Mouse (Mus musculus): ENCODE measurements around the gene 2010111I01Rik. TPM values are rescaled to one million over a fixed set of nuclear protein-coding genes. Genes with fewer than 3 reads are reported as not detected.

The 2010111I01Rik gene
- polyA plus RNA-seq, 1 experiment from 2014 or later, result 146 TPM

DNA sequence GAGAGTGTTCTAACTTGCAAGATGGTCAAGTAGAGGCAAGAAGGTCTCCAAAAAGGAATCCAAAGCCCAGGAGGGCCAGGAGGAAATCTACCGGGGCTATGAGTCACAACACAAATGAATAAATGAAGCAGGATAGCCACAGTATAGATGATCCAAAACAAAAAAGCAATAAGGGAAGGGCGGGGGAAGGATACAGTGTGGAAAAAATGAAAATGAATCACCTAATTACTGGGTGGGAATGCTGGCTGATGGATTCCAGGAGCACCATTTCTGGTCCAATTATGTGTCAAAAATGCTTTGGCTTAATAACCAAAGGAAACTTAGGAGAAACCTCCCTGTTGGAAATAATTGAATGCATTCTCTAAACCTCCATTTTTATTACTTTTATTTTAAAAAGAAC, 155.6 kb downstream of the 2010111I01Rik start:
- H3K27me3 ChIP-seq (ENCODE audit: insufficient read depth, low read length), result no peaks in the 10 kb centered on the region
- WGBS, result 73% methylated on average over 2 of the region's 2 CpGs
- H3K36me3 ChIP-seq (ENCODE audit: insufficient read depth, low read length), result no peaks in the 10 kb centered on the region
- H3K9me3 ChIP-seq (replicated peaks; ENCODE audit: low read length), result no peaks in the 10 kb centered on the region
- H3K4me1 ChIP-seq (replicated peaks; ENCODE audit: insufficient read depth, low read length), result no peaks in the 10 kb centered on the region
- ATAC-seq (replicated peaks; ENCODE audit: low FRiP score, low read depth), result no peak
- DNase-seq (ENCODE audit: low spot score), result no peak
- no peak overlapping the region for H3K9ac ChIP-seq (ENCODE audit: low read depth, low read length)
- no peak overlapping the region for H3K4me2 ChIP-seq (ENCODE audit: low read length)
- no peak overlapping the region for H3K4me3 ChIP-seq (replicated peaks; ENCODE audit: low read depth, low read length)
- H3K27ac ChIP-seq, result no peak overlapping the region
- no peak for TF ChIP-seq CTCF (IDR thresholded peaks at IDR 0.05; ENCODE audit: low read depth)

GRCm38 (mm10) chr13:63121747-63122146, 157.1 kb downstream of the 2010111I01Rik start:
- Histone ChIP-seq H3K9ac (ENCODE audit: low read depth, low read length) (no peak overlapping the region), H3K9me3 (replicated peaks; ENCODE audit: low read length) (no peaks in the 10 kb centered on the region), H3K4me2 (ENCODE audit: low read length) (no peak overlapping the region), H3K4me1 (replicated peaks; ENCODE audit: insufficient read depth, low read length) (no peaks in the 10 kb centered on the region), H3K27ac (no peak overlapping the region), H3K4me3 (replicated peaks; ENCODE audit: low read depth, low read length) (no peak overlapping the region), H3K36me3 (ENCODE audit: insufficient read depth, low read length) (no peaks in the 10 kb centered on the region), H3K27me3 (ENCODE audit: insufficient read depth, low read length) (no peaks in the 10 kb centered on the region)
- 70% methylated on average over 4 of the region's 4 CpGs for WGBS
- DNase-seq (ENCODE audit: low spot score) (no peak), ATAC-seq (replicated peaks; ENCODE audit: low FRiP score, low read depth) (no peak)
- TF ChIP-seq CTCF (IDR thresholded peaks at IDR 0.05; ENCODE audit: low read depth), result no peak

- Histone ChIP-seq H3K27me3 (ENCODE audit: insufficient read depth, low read length) (no peaks in the 10 kb centered on the region), H3K36me3 (ENCODE audit: insufficient read depth, low read length) (no peaks in the 10 kb centered on the region), H3K27ac (no peak overlapping the region), H3K9ac (ENCODE audit: low read depth, low read length) (no peak overlapping the region), H3K4me2 (ENCODE audit: low read length) (no peak overlapping the region), H3K4me3 (replicated peaks; ENCODE audit: low read depth, low read length) (no peak overlapping the region), H3K4me1 (replicated peaks; ENCODE audit: insufficient read depth, low read length) (no peaks in the 10 kb centered on the region), H3K9me3 (replicated peaks; ENCODE audit: low read length) (peaks cover 6% of the 10 kb centered on the region)
- TF ChIP-seq CTCF (IDR thresholded peaks at IDR 0.05; ENCODE audit: low read depth), result no peak
- 48% methylated on average over 3 of the region's 3 CpGs for WGBS
- ATAC-seq (replicated peaks; ENCODE audit: low FRiP score, low read depth), result no peak
- DNase-seq (ENCODE audit: low spot score), result no peak
Observed at GRCm38 (mm10) chr13:63126206-63126605, 161.5 kb downstream of the 2010111I01Rik start.

- Histone ChIP-seq H3K4me2 (ENCODE audit: low read length) (no peak overlapping the region), H3K9ac (ENCODE audit: low read depth, low read length) (no peak overlapping the region), H3K27ac (no peak overlapping the region), H3K27me3 (ENCODE audit: insufficient read depth, low read length) (no peaks in the 10 kb centered on the region), H3K4me3 (replicated peaks; ENCODE audit: low read depth, low read length) (no peak overlapping the region), H3K4me1 (replicated peaks; ENCODE audit: insufficient read depth, low read length) (no peaks in the 10 kb centered on the region), H3K36me3 (ENCODE audit: insufficient read depth, low read length) (no peaks in the 10 kb centered on the region), H3K9me3 (replicated peaks; ENCODE audit: low read length) (peaks cover 6% of the 10 kb centered on the region)
- no peak for DNase-seq (ENCODE audit: low spot score)
- no peak for TF ChIP-seq CTCF (IDR thresholded peaks at IDR 0.05; ENCODE audit: low read depth)
- ATAC-seq (replicated peaks; ENCODE audit: low FRiP score, low read depth), result no peak
- WGBS, result 88% methylated on average over 1 of the region's 1 CpGs
Observed at GRCm38 (mm10) chr13:63127516-63127915, 162.8 kb downstream of the 2010111I01Rik start.

- H3K4me2 ChIP-seq (ENCODE audit: low read length), result no peak overlapping the region
- no peak for ATAC-seq (replicated peaks; ENCODE audit: low FRiP score, low read depth)
- no peaks in the 10 kb centered on the region for H3K36me3 ChIP-seq (ENCODE audit: insufficient read depth, low read length)
- H3K27me3 ChIP-seq (ENCODE audit: insufficient read depth, low read length), result no peaks in the 10 kb centered on the region
- no peak overlapping the region for H3K9ac ChIP-seq (ENCODE audit: low read depth, low read length)
- 67% methylated on average over 5 of the region's 5 CpGs for WGBS
- no peaks in the 10 kb centered on the region for H3K9me3 ChIP-seq (replicated peaks; ENCODE audit: low read length)
- H3K4me3 ChIP-seq (replicated peaks; ENCODE audit: low read depth, low read length), result no peak overlapping the region
- H3K4me1 ChIP-seq (replicated peaks; ENCODE audit: insufficient read depth, low read length), result no peaks in the 10 kb centered on the region
- H3K27ac ChIP-seq, result no peak overlapping the region
- no peak for TF ChIP-seq CTCF (IDR thresholded peaks at IDR 0.05; ENCODE audit: low read depth)
- DNase-seq (ENCODE audit: low spot score), result no peak
Observed at GRCm38 (mm10) chr13:63134879-63135421, 170.3 kb downstream of the 2010111I01Rik start.

DNA sequence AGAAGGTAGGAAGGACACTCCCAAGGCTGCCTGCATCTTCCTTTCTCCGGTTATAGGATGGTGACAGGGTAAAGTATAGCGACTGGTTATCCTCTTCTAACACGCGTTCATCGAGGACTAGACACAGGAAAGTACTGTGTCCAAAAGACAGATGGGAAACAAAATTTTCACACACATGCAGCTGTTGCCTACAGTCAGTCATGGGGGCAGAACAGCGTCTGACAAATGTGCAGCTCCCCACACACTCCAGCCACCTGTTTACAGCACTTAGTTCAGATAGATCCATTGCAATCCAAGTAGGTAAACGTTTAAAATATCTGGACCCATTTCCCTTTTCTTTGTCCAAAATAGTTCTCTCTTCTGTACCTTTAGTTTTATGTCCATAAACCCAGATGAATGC, 171.3 kb downstream of the 2010111I01Rik start:
- DNase-seq (ENCODE audit: low spot score), result no peak
- Histone ChIP-seq H3K4me3 (replicated peaks; ENCODE audit: low read depth, low read length) (no peak overlapping the region), H3K9me3 (replicated peaks; ENCODE audit: low read length) (no peaks in the 10 kb centered on the region), H3K27ac (no peak overlapping the region), H3K4me1 (replicated peaks; ENCODE audit: insufficient read depth, low read length) (no peaks in the 10 kb centered on the region), H3K9ac (ENCODE audit: low read depth, low read length) (no peak overlapping the region), H3K4me2 (ENCODE audit: low read length) (no peak overlapping the region), H3K27me3 (ENCODE audit: insufficient read depth, low read length) (no peaks in the 10 kb centered on the region), H3K36me3 (ENCODE audit: insufficient read depth, low read length) (no peaks in the 10 kb centered on the region)
- ATAC-seq (replicated peaks; ENCODE audit: low FRiP score, low read depth), result no peak
- 79% methylated on average over 7 of the region's 7 CpGs for WGBS
- TF ChIP-seq CTCF (IDR thresholded peaks at IDR 0.05; ENCODE audit: low read depth), result no peak

DNA sequence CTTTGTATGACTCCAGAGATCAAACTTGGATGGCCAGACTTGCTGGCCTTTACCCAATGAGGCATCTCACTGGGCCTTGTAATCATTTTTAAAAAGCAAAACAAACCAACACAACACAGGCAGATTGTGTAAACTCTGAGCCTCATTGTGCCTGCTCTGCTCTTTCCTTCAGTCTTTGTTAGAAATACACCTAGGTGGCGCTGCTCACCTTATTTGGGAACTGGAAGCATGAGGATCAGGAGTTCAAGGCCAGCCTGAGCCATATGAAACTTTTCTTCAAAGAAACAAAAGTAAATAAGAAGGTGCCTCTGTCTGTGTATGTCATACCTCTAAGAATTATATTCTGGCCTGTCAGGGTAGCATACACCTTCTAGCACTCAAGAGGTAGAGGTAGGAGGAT, 172.1 kb downstream of the 2010111I01Rik start:
- H3K9me3 ChIP-seq (replicated peaks; ENCODE audit: low read length), result no peaks in the 10 kb centered on the region
- no peak overlapping the region for H3K27ac ChIP-seq
- no peaks in the 10 kb centered on the region for H3K4me1 ChIP-seq (replicated peaks; ENCODE audit: insufficient read depth, low read length)
- no peak overlapping the region for H3K9ac ChIP-seq (ENCODE audit: low read depth, low read length)
- H3K27me3 ChIP-seq (ENCODE audit: insufficient read depth, low read length), result no peaks in the 10 kb centered on the region
- no peaks in the 10 kb centered on the region for H3K36me3 ChIP-seq (ENCODE audit: insufficient read depth, low read length)
- H3K4me2 ChIP-seq (ENCODE audit: low read length), result no peak overlapping the region
- 86% methylated on average over 1 of the region's 1 CpGs for WGBS
- no peak for ATAC-seq (replicated peaks; ENCODE audit: low FRiP score, low read depth)
- DNase-seq (ENCODE audit: low spot score), result no peak
- peak; percentile 56 for TF ChIP-seq CTCF (IDR thresholded peaks at IDR 0.05; ENCODE audit: low read depth)
- H3K4me3 ChIP-seq (replicated peaks; ENCODE audit: low read depth, low read length), result no peak overlapping the region
